Comparison of ENCODE assay signal across 10 mouse cellular contexts in the genomic region with DNA sequence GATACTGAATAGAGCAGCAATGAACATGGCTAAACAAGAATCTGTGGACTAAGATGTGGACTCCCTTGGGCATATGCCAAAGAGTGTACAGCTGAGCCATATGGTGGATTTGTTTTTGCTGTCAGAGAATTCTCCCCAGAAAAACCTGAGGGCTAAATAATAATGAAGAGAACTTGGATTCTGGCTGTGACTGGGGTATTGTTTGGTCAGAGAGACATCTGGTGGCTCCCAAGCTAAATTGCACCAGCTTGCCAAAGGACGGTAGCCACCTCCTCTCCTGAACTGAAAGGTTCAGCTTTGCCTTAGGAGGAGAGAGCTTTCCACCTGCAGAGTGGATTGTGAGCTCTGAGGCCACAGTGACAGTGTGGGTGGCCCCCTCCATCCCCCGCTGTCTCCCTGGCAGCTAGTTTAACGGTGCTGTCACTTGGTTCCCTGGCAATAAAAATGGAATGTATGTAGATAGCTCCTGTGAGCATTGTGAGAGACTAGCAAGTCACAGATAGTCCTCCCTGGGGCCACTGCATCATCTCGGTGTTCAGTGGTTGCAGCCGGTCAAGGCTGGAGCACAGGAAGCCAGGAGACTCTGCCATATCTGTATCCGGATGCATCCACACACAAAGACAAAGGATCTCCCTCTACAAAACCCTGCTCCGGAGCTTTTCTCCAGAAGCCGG. TPM values are rescaled to one million over a fixed set of nuclear protein-coding genes. Genes with fewer than 3 reads are reported as not detected.
DNase-seq lines count a peak whose midpoint lies in the region; ATAC-seq lines count a peak whose summit lies in the region.
"Had no signal": no experiment of that assay in that cellular context is flagged by ENCODE, and none has a peak within 500 bp of the region (broad histone marks: within the 10 kb centered on the region; RNA-seq: fewer than 3 reads in every experiment).

No protein-coding gene starts in this region.

- H3K27ac ChIP-seq in neural tube, embryonic 15.5 days (replicated peaks), result no peak overlapping the region
- H3K27ac ChIP-seq: embryonic facial prominence, embryonic 15.5 days had no signal

- WGBS in neural tube, embryonic 15.5 days, result 53% methylated on average over 8 of the region's 8 CpGs

- H3K9me3 ChIP-seq in neural tube, embryonic 15.5 days (replicated peaks), result no peaks in the 10 kb centered on the region
- H3K9me3 ChIP-seq: embryonic facial prominence, embryonic 15.5 days had no signal

- no peak overlapping the region for H3K4me3 ChIP-seq in neural tube, embryonic 15.5 days (replicated peaks)
- H3K4me3 ChIP-seq: embryonic facial prominence, embryonic 15.5 days had no signal

- ATAC-seq in neural tube, embryonic 15.5 days (ENCODE audit: low FRiP score), result peak; percentile 87
- ATAC-seq in erythroblast, adult 5-6 weeks (replicated peaks; ENCODE audit: low FRiP score, poor library complexity, severe bottlenecking), result no peak

- H3K4me2 ChIP-seq in neural tube, embryonic 15.5 days, result no peak overlapping the region
- H3K4me2 ChIP-seq: embryonic facial prominence, embryonic 15.5 days had no signal

- peaks cover 3% of the 10 kb centered on the region; the same call in 1 of the 2 replicates for H3K4me1 ChIP-seq in neural tube, embryonic 15.5 days
- H3K4me1 ChIP-seq: embryonic facial prominence, embryonic 15.5 days had no signal

- H3K9ac ChIP-seq in neural tube, embryonic 15.5 days (replicated peaks), result no peak overlapping the region
- H3K9ac ChIP-seq: embryonic facial prominence, embryonic 15.5 days had no signal

- no peaks in the 10 kb centered on the region for H3K36me3 ChIP-seq in neural tube, embryonic 15.5 days
- H3K36me3 ChIP-seq: embryonic facial prominence, embryonic 15.5 days had no signal

- DNase-seq in right cerebral cortex, adult 2 months (ENCODE audit: low spot score in 2 of 2), result peak; percentile 52 to 53
- no peak for DNase-seq in right cerebral cortex, postnatal 4 days
- DNase-seq in cerebellum, adult 8-10 months, result peak; percentile 13
- peak; percentile 27 for DNase-seq in layer of hippocampus, adult 11-12 months (ENCODE audit: low spot score)
- no peak for DNase-seq in testis, postnatal 10 days (ENCODE audit: low spot score)

- no peaks in the 10 kb centered on the region for H3K27me3 ChIP-seq in neural tube, embryonic 15.5 days (replicated peaks)
- H3K27me3 ChIP-seq: embryonic facial prominence, embryonic 15.5 days had no signal

RNA-seq across cellular contexts. Expression of gene Ccdc70, which starts 12.2 kb away (rescaled TPM):
- not detected in 2 replicates for polyA plus RNA-seq in neural tube, embryonic 15.5 days (2015; fragmentation: Nextera tagmentation; extraction: Ambion mirVana)
- total RNA-seq in erythroblast, adult 5-6 weeks (2015; ENCODE audit: low replicate concordance), result not detected in 2 replicates
- total RNA-seq in erythroblast, adult 5-6 weeks (2017; ENCODE audit: low replicate concordance), result not detected in 2 replicates
- polyA plus RNA-seq: embryonic facial prominence, embryonic 15.5 days; limb, embryonic 14.5 days; stomach, embryonic 14.5 days had no signal

RNA-seq across cellular contexts. Expression of gene Fam90a1a, which starts 23.3 kb away (rescaled TPM):
- polyA plus RNA-seq in neural tube, embryonic 15.5 days (2015; fragmentation: Nextera tagmentation; extraction: Ambion mirVana), result not detected in 2 replicates
- total RNA-seq in erythroblast, adult 5-6 weeks (2015; ENCODE audit: low replicate concordance), result not detected in 2 replicates
- total RNA-seq in erythroblast, adult 5-6 weeks (2017; ENCODE audit: low replicate concordance), result not detected in 2 replicates
- polyA plus RNA-seq: embryonic facial prominence, embryonic 15.5 days; limb, embryonic 14.5 days; stomach, embryonic 14.5 days had no signal

RNA-seq across cellular contexts. Expression of gene Defb13, which starts 35.2 kb away (rescaled TPM):
- polyA plus RNA-seq in neural tube, embryonic 15.5 days (2015; fragmentation: Nextera tagmentation; extraction: Ambion mirVana), result not detected in 2 replicates
- not detected in 2 replicates for total RNA-seq in erythroblast, adult 5-6 weeks (2015; ENCODE audit: low replicate concordance)
- total RNA-seq in erythroblast, adult 5-6 weeks (2017; ENCODE audit: low replicate concordance), result not detected in 2 replicates
- polyA plus RNA-seq: embryonic facial prominence, embryonic 15.5 days; limb, embryonic 14.5 days; stomach, embryonic 14.5 days had no signal

RNA-seq across cellular contexts. Expression of gene Defb35, which starts 43.6 kb away (rescaled TPM):
- polyA plus RNA-seq in neural tube, embryonic 15.5 days (2015; fragmentation: Nextera tagmentation; extraction: Ambion mirVana), result not detected in 2 replicates
- total RNA-seq in erythroblast, adult 5-6 weeks (2015; ENCODE audit: low replicate concordance), result not detected in 2 replicates
- not detected in 2 replicates for total RNA-seq in erythroblast, adult 5-6 weeks (2017; ENCODE audit: low replicate concordance)
- polyA plus RNA-seq: embryonic facial prominence, embryonic 15.5 days; limb, embryonic 14.5 days; stomach, embryonic 14.5 days had no signal

RNA-seq across cellular contexts. Expression of gene Defb15, which starts 49.3 kb away (rescaled TPM):
- not detected in 2 replicates for polyA plus RNA-seq in neural tube, embryonic 15.5 days (2015; fragmentation: Nextera tagmentation; extraction: Ambion mirVana)
- not detected in 2 replicates for total RNA-seq in erythroblast, adult 5-6 weeks (2015; ENCODE audit: low replicate concordance)
- not detected in 2 replicates for total RNA-seq in erythroblast, adult 5-6 weeks (2017; ENCODE audit: low replicate concordance)
- polyA plus RNA-seq: embryonic facial prominence, embryonic 15.5 days; limb, embryonic 14.5 days; stomach, embryonic 14.5 days had no signal

Comparison
In these comparisons a context has a peak if more than half of its experiments do, and no peak if none do; other contexts are left out.
1. DNase-seq: peak in right cerebral cortex, adult 2 months (2 of 2), cerebellum, adult 8-10 months (single experiment) and layer of hippocampus, adult 11-12 months (single experiment); none in right cerebral cortex, postnatal 4 days (single experiment) and testis, postnatal 10 days (single experiment).